Mouse (Mus musculus) neural tube, embryonic 15.5 days (tissue): ENCODE data around the gene Gm12666. TPM values are rescaled to one million over a fixed set of nuclear protein-coding genes. Genes with fewer than 3 reads are reported as not detected.
"Not testable (repeated sequence)": the region's sequence is repeated elsewhere in the genome, so short reads cannot be mapped to it uniquely, and the experiment has no call there.

ENCODE experiments used
- ATAC-seq: fragments of 200-750 bp; cut with Nextera tagmentation; 2 replicates; pipeline ENCODE4 v1.8.0; 2017; ENCODE audit warnings: mild to moderate bottlenecking, moderate TSS enrichment, moderate library complexity; ENCODE audit not compliant: low FRiP score
- H3K27ac ChIP-seq: fragments of 300-500 bp; sonication (generic); replicated peaks from 2 replicates; pipeline ENCODE4 v1.5.1; 2015; ENCODE audit warnings: mild to moderate bottlenecking, inconsistent platforms
- H3K27me3 ChIP-seq: fragments of 300-500 bp; sonication (generic); replicated peaks from 2 replicates; pipeline ENCODE4 v1.6.1; 2015; ENCODE audit warnings: inconsistent platforms
- H3K36me3 ChIP-seq: fragments of 300-500 bp; sonication (generic); 2 replicates; pipeline ENCODE4 v1.6.1; 2015; ENCODE audit warnings: inconsistent platforms
- H3K4me1 ChIP-seq: fragments of 300-500 bp; sonication (generic); 2 replicates; pipeline ENCODE4 v1.6.1; 2015; ENCODE audit warnings: inconsistent platforms
- H3K4me2 ChIP-seq: fragments of 300-500 bp; sonication (generic); 2 replicates; pipeline ENCODE4 v1.6.1; 2015; ENCODE audit warnings: inconsistent platforms, mild to moderate bottlenecking, moderate library complexity
- H3K4me3 ChIP-seq: fragments of 300-500 bp; sonication (generic); replicated peaks from 2 replicates; pipeline ENCODE4 v1.5.1; 2015; ENCODE audit warnings: mild to moderate bottlenecking, inconsistent platforms
- H3K9ac ChIP-seq: fragments of 300-500 bp; sonication (generic); replicated peaks from 2 replicates; pipeline ENCODE4 v1.6.1; 2015; ENCODE audit warnings: mild to moderate bottlenecking, inconsistent platforms
- H3K9me3 ChIP-seq: fragments of 300-500 bp; sonication (generic); replicated peaks from 2 replicates; pipeline ENCODE4 v1.6.1; 2016; ENCODE audit warnings: inconsistent platforms
- WGBS: fragments of 180-500 bp; shearing (Covaris S2); methylation state at CpG from one replicate; pipeline ENCODE4 v1.1.7; 2015; ENCODE audit warnings: mixed read lengths; 5-methylcytosine and 5-hydroxymethylcytosine counted together
- polyA plus RNA-seq: library from polyadenylated mRNA; unstranded; fragments of >200 nt; fragmentation: Nextera tagmentation; extraction: Ambion mirVana; gene quantifications from 2 replicates; pipeline ENCODE4 v1.2.1, GENCODE M21; 2015

Gene Gm12666
- not detected in 2 replicates for polyA plus RNA-seq

DNA sequence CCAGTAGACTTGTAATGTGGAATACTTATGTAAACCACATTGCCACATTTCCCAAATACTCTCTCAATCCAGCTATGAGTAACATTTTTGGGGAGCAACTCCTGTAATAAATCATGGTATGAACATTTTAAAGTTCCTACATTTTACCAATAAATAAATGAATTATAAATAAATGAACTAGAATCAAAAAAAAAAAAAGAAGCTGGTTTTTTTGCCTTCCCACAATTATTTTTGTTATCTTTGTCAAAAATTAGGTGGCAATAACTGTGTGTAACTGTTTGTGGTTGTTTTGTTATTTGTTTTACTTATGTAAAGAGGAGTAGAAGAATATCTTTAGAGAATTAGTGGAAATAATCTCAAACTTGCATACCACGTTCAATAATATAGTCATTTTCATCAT lies at the start of gene Gm12666:
TSS of gene Gm12666 (minus strand) at position 101 of the 400 bp plus-strand sequence.
- not testable (repeated sequence) for H3K9me3 ChIP-seq, ATAC-seq, H3K4me1 ChIP-seq

GRCm38 (mm10) chr4:92226326-92226725 lies 34.8 kb upstream of the Gm12666 start:
- ATAC-seq = no peak
- Histone ChIP-seq H3K4me2 (no peak overlapping the region), H3K27me3 (no peaks in the 10 kb centered on the region), H3K4me1 (no peaks in the 10 kb centered on the region), H3K27ac (no peak overlapping the region), H3K4me3 (no peak overlapping the region), H3K9ac (no peak overlapping the region), H3K9me3 (no peaks in the 10 kb centered on the region), H3K36me3 (no peaks in the 10 kb centered on the region)
- WGBS = 80% methylated on average over 2 of the region's 2 CpGs

More for the DNA sequence above, at the start of gene Gm12666:
- not testable (repeated sequence) for H3K27ac ChIP-seq, H3K36me3 ChIP-seq, H3K9ac ChIP-seq, H3K4me2 ChIP-seq, H3K27me3 ChIP-seq, H3K4me3 ChIP-seq
- 84% methylated on average over 1 of the region's 1 CpGs for WGBS

DNA sequence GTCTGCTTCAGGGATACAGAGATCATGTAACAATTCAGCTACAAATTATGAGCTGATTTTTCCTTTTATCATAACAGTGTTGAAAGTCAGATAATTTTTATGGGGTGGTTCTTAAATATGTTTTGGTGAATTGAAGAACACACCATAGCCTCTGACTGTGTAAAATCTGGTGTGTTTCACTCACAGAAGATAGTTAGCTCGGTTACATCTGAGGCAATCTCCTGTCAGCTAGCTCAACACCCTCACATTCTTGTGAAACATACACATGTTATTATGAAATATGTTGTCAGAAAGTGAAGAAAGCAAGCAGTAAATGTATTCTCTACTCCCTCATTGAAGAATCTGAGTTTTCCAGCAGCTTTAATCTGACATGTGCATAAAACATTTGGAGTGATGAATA lies 24.7 kb upstream of the Gm12666 start:
- Histone ChIP-seq H3K4me2 (no peak overlapping the region), H3K27me3 (no peaks in the 10 kb centered on the region), H3K27ac (no peak overlapping the region), H3K9me3 (no peaks in the 10 kb centered on the region), H3K36me3 (no peaks in the 10 kb centered on the region), H3K4me1 (no peaks in the 10 kb centered on the region), H3K4me3 (no peak overlapping the region), H3K9ac (no peak overlapping the region)
- WGBS = 80% methylated on average over 1 of the region's 1 CpGs
- no peak for ATAC-seq

DNA sequence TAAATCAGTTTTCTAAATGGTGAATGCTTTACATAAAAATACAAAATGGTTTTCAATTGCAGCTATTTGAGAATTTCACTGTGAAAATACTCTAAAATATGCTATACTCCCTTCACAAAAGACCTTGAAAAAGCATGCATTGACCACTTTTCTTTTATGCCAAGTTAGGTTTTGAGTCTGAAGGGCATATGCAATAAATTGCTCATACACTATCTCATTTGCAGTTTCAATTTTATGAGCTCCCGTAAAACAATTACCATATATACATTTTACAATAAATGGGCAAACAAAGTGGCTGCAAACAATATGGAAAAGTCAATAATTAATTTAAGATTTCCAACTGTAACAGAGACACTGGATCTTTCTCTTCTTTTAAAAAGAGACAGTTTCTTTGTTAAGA lies 38.9 kb downstream of the Gm12666 start:
- Histone ChIP-seq H3K27ac (no peak overlapping the region), H3K4me2 (no peak overlapping the region), H3K4me1 (no peaks in the 10 kb centered on the region), H3K9ac (no peak overlapping the region), H3K27me3 (no peaks in the 10 kb centered on the region), H3K9me3 (no peaks in the 10 kb centered on the region), H3K36me3 (no peaks in the 10 kb centered on the region), H3K4me3 (no peak overlapping the region)
- ATAC-seq = no peak
- 35% methylated on average over 1 of the region's 1 CpGs for WGBS

DNA sequence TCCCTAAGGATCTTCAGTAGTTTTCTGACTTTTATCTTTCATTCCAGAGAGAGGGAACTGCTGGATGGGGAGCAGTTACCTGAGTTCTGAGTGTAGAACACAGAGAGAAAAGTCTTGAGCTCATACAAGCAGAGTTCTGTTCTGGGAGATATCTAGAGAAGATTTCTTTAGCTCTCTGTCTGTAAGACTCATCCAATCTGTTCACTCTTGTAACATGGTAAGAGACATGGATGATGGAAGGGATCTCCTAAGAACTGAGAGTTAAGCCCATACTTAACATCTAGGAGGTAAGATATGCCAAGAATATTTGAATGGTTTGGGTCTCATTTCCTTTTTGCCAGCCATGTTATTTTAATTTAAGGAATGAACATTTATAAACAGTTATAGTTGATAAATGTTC lies 44.4 kb downstream of the Gm12666 start, which contains the start of gene Izumo3:
TSS of gene Izumo3 (minus strand) at position 101 of the 400 bp plus-strand sequence.
- H3K4me3 ChIP-seq = no peak within 1 kb of the TSS
- no peaks in the 10 kb centered on the region for H3K36me3 ChIP-seq
- no peak within 1 kb of the TSS for H3K27ac ChIP-seq
- no peak within 1 kb of the TSS for H3K4me2 ChIP-seq
- no peaks in the 10 kb centered on the region for H3K27me3 ChIP-seq
- H3K4me1 ChIP-seq = no peaks in the 10 kb centered on the region
- no peaks in the 10 kb centered on the region for H3K9me3 ChIP-seq
- H3K9ac ChIP-seq = no peak within 1 kb of the TSS
- no peak for ATAC-seq

Other genes with a start within 250 kb of the Gm12666 start
- not detected in 2 replicates for gene Izumo3, start 44.5 kb downstream of the Gm12666 start, polyA plus RNA-seq